8 mouse cellular contexts compared by ENCODE assay signal in genomic region chrX:162736140-162736659, GRCm38 (mm10). TPM values are rescaled to one million over a fixed set of nuclear protein-coding genes. Genes with fewer than 3 reads are reported as not detected.
DNase-seq lines count a peak whose midpoint lies in the region; ATAC-seq and TF ChIP-seq lines count a peak whose summit lies in the region.

No protein-coding gene starts in this region.

- no peak for DNase-seq in frontal cortex, postnatal 25 days (ENCODE audit: low spot score in 2 of 2)
- peak; percentile 34 for DNase-seq in brain, embryonic 14.5 days (ENCODE audit: low read depth)
- DNase-seq in liver, embryonic 11.5 days (ENCODE audit: low spot score): peak; percentile 40
- no peak for DNase-seq in midbrain, embryonic 14.5 days

- no peak for TF ChIP-seq CTCF in brain, embryonic 14.5 days (IDR thresholded peaks at IDR 0.05; ENCODE audit: borderline replicate concordance, extremely low read depth, insufficient read depth, insufficient read length)

- H3K4me2 ChIP-seq in hindbrain, embryonic 13.5 days: peak overlapping the region; percentile 55
- peak overlapping the region; percentile 72 for H3K4me2 ChIP-seq in liver, embryonic 11.5 days
- H3K4me2 ChIP-seq in midbrain, embryonic 14.5 days (ENCODE audit: low read length): peak overlapping the region; percentile 59

- H3K27me3 ChIP-seq in hindbrain, embryonic 13.5 days: no peaks in the 10 kb centered on the region
- no peaks in the 10 kb centered on the region for H3K27me3 ChIP-seq in liver, embryonic 11.5 days (replicated peaks; ENCODE audit: control insufficient read depth, insufficient read depth, low read length)
- H3K27me3 ChIP-seq in midbrain, embryonic 14.5 days (ENCODE audit: control insufficient read depth, insufficient read depth, low read length): no peaks in the 10 kb centered on the region

- no peak for TF ChIP-seq POLR2A in brain, embryonic 14.5 days (IDR thresholded peaks at IDR 0.05; ENCODE audit: borderline replicate concordance, extremely low read depth, insufficient read depth, insufficient read length, poor library complexity, severe bottlenecking)

- no peaks in the 10 kb centered on the region for H3K9me3 ChIP-seq in hindbrain, embryonic 13.5 days
- H3K9me3 ChIP-seq in liver, embryonic 11.5 days (ENCODE audit: control insufficient read depth, low read length): no peaks in the 10 kb centered on the region
- H3K9me3 ChIP-seq in midbrain, embryonic 14.5 days (ENCODE audit: control insufficient read depth, low read length): no peaks in the 10 kb centered on the region

- no peaks in the 10 kb centered on the region for H3K4me1 ChIP-seq in hindbrain, embryonic 13.5 days (replicated peaks)
- no peaks in the 10 kb centered on the region for H3K4me1 ChIP-seq in liver, embryonic 11.5 days (replicated peaks; ENCODE audit: control insufficient read depth, insufficient read depth, low read length)
- H3K4me1 ChIP-seq in midbrain, embryonic 14.5 days (ENCODE audit: control insufficient read depth, insufficient read depth, low read length): no peaks in the 10 kb centered on the region

- H3K27ac ChIP-seq in hindbrain, embryonic 13.5 days: peak overlapping the region; percentile 83
- peak overlapping the region; percentile 79 for H3K27ac ChIP-seq in liver, embryonic 11.5 days (ENCODE audit: low read depth, low read length)
- H3K27ac ChIP-seq in midbrain, embryonic 14.5 days (replicated peaks; ENCODE audit: low read depth, low read length): peak overlapping the region; percentile 81

- peak; percentile 41 for ATAC-seq in frontal cortex, adult (ENCODE audit: low TSS enrichment)
- ATAC-seq in erythroblast, adult 5-6 weeks (replicated peaks; ENCODE audit: low FRiP score, poor library complexity, severe bottlenecking): peak; percentile 68
- ATAC-seq in hindbrain, embryonic 13.5 days (ENCODE audit: low FRiP score): peak; percentile 63; the same call in 1 of the 2 replicates
- ATAC-seq in liver, embryonic 11.5 days (replicated peaks; ENCODE audit: low FRiP score): peak; percentile 83
- peak; percentile 41 for ATAC-seq in midbrain, embryonic 14.5 days (ENCODE audit: low FRiP score, low TSS enrichment)
- no peak for ATAC-seq in CD4-positive, CD25-positive, alpha-beta regulatory T cell, adult 4 months

- peak overlapping the region; percentile 40 for H3K4me3 ChIP-seq in hindbrain, embryonic 13.5 days
- peak overlapping the region; percentile 36 for H3K4me3 ChIP-seq in liver, embryonic 11.5 days (ENCODE audit: low read depth, low read length)
- H3K4me3 ChIP-seq in midbrain, embryonic 14.5 days (replicated peaks; ENCODE audit: low read depth, low read length): peak overlapping the region; percentile 42

- H3K36me3 ChIP-seq in hindbrain, embryonic 13.5 days: no peaks in the 10 kb centered on the region
- no peaks in the 10 kb centered on the region for H3K36me3 ChIP-seq in liver, embryonic 11.5 days (ENCODE audit: control insufficient read depth, insufficient read depth, low read length)
- H3K36me3 ChIP-seq in midbrain, embryonic 14.5 days (ENCODE audit: control insufficient read depth, insufficient read depth, low read length): no peaks in the 10 kb centered on the region

- H3K9ac ChIP-seq in hindbrain, embryonic 13.5 days: peak overlapping the region; percentile 61
- H3K9ac ChIP-seq in liver, embryonic 11.5 days (ENCODE audit: low read depth, low read length): peak overlapping the region; percentile 66
- no peak overlapping the region; the same call in 1 of the 2 replicates for H3K9ac ChIP-seq in midbrain, embryonic 14.5 days (replicated peaks; ENCODE audit: low read length)

- WGBS in hindbrain, embryonic 13.5 days: 36% methylated on average over 9 of the region's 9 CpGs
- WGBS in liver, embryonic 11.5 days: 42% methylated on average over 9 of the region's 9 CpGs
- 50% methylated on average over 9 of the region's 9 CpGs for WGBS in midbrain, embryonic 14.5 days

RNA-seq across cellular contexts. Expression of gene Rbbp7, which starts 24.0 kb away (rescaled TPM):
- 113 and 119 TPM in 2 replicates for polyA plus RNA-seq in brain, embryonic 14.5 days (2012; rRNA removed)
- total RNA-seq in erythroblast, adult 5-6 weeks (2015; ENCODE audit: low replicate concordance): 63.5 and 86.1 TPM in 2 replicates
- total RNA-seq in erythroblast, adult 5-6 weeks (2017; ENCODE audit: low replicate concordance): 42.3 and 53.1 TPM in 2 replicates
- 217 and 218 TPM in 2 replicates for polyA plus RNA-seq in hindbrain, embryonic 13.5 days (2015; fragmentation: Nextera tagmentation; extraction: Ambion mirVana)
- polyA plus RNA-seq in liver, embryonic 11.5 days (2014; fragmentation: Nextera tagmentation; extraction: Ambion mirVana): 410 and 453 TPM in 2 replicates
- polyA plus RNA-seq in midbrain, embryonic 14.5 days (2014; fragmentation: Nextera tagmentation; extraction: Ambion mirVana): 192 and 214 TPM in 2 replicates
- 100 to 1,000 TPM; 121 to 140 TPM for polyA plus RNA-seq in CD4-positive, CD25-positive, alpha-beta regulatory T cell, adult 4 months (2017; shearing (Covaris generic))

Comparison
In these comparisons a context has a peak if more than half of its experiments do, and no peak if none do; other contexts are left out.
1. DNase-seq: peak in brain, embryonic 14.5 days (single experiment) and liver, embryonic 11.5 days (single experiment); none in frontal cortex, postnatal 25 days (0 of 2) and midbrain, embryonic 14.5 days (single experiment).
2. Peak in every context shown above with its lines, with median percentiles within 50 percentile points of each other: H3K27ac ChIP-seq, H3K4me2 ChIP-seq and H3K4me3 ChIP-seq.